Mouse (Mus musculus) bone marrow, adult 2 months (tissue): ENCODE data around the gene Mroh7.

ENCODE experiments used
- CTCF ChIP-seq: fragments of 200-500 bp; IDR thresholded peaks from 2 replicates; pipeline ENCODE4 v1.5.1; 2011; ENCODE audit warnings: low read length, control low read depth; ENCODE audit not compliant: control insufficient read depth, insufficient read depth
- POLR2A ChIP-seq: fragments of 200-500 bp; IDR thresholded peaks from 2 replicates; pipeline ENCODE4 v1.6.1; 2011; ENCODE audit warnings: low read depth, mild to moderate bottlenecking, control low read depth, low read length, borderline replicate concordance; ENCODE audit not compliant: control insufficient read depth

GRCm38 (mm10) chr4:106704416-106704815 is 26.3 kb downstream of the Mroh7 start:
- TF ChIP-seq POLR2A (no peak), CTCF (no peak)
